Mouse (Mus musculus) cortical plate, adult 2 months (tissue): ENCODE measurements around the gene Mfsd1.

ENCODE experiments used
- CTCF ChIP-seq: fragments of 200-500 bp; IDR thresholded peaks from 2 replicates; pipeline ENCODE4 v1.5.1; 2011; ENCODE audit warnings: mild to moderate bottlenecking, control low read depth, low read length; ENCODE audit not compliant: insufficient read depth; ENCODE audit errors: extremely low read depth
- POLR2A ChIP-seq: fragments of 200-500 bp; IDR thresholded peaks from 2 replicates; pipeline ENCODE4 v1.6.1; 2011; ENCODE audit warnings: mild to moderate bottlenecking, low read length, control low read depth; ENCODE audit not compliant: insufficient read depth; ENCODE audit errors: extremely low read depth

GRCm38 (mm10) chr3:67557718-67558354, 24.7 kb upstream of the Mfsd1 start:
- TF ChIP-seq POLR2A (no peak), CTCF (no peak)
